Mouse (Mus musculus) midbrain, embryonic 11.5 days (tissue): ENCODE data around the gene Pdf. TPM values are rescaled to one million over a fixed set of nuclear protein-coding genes. Genes with fewer than 3 reads are reported as not detected.

Experiments
- microRNA-seq: library from miRNA; unstranded; fragments of <30 nt; microRNA quantifications from one replicate; pipeline ENCODE4, GENCODE M21; 2017
- polyA plus RNA-seq: library from polyadenylated mRNA; unstranded; fragments of >200 nt; fragmentation: Nextera tagmentation; extraction: Ambion mirVana; gene quantifications from 2 replicates; pipeline ENCODE4 v1.2.1, GENCODE M21; 2014

Pdf gene
- polyA plus RNA-seq, 1 experiment from 2014 or later: 39.8 TPM

Small RNA genes lying within 50 kb of the gene (microRNA-seq; reads per million reads assigned to microRNA genes)
- 1.9 reads per million, percentile 3 among the genes with 10 or more reads in this experiment for gene Mir7075

Other genes starting within 250 kb of the Pdf start
- gene Has3, start 178.4 kb downstream of the Pdf start, polyA plus RNA-seq: 0.10 and 0.14 TPM in 2 replicates
- gene Utp4, start 155.0 kb downstream of the Pdf start, polyA plus RNA-seq: 72.7 and 73.6 TPM in 2 replicates
- 5.9 and 6.2 TPM in 2 replicates for gene Sntb2, start 112.9 kb downstream of the Pdf start, polyA plus RNA-seq
- 94.9 and 96.4 TPM in 2 replicates for gene Vps4a, start 17.4 kb downstream of the Pdf start, polyA plus RNA-seq
- gene Cog8, start 8.1 kb upstream of the Pdf start, polyA plus RNA-seq: 38.1 and 38.8 TPM in 2 replicates
- gene Nip7, start 8.3 kb upstream of the Pdf start, polyA plus RNA-seq: 100 and 102 TPM in 2 replicates
- not detected in 2 replicates for gene Tmed6, start 17.0 kb upstream of the Pdf start, polyA plus RNA-seq
- gene Terf2, start 47.9 kb upstream of the Pdf start, polyA plus RNA-seq: 16.4 and 16.6 TPM in 2 replicates
- 177 and 192 TPM in 2 replicates for gene Cyb5b, start 102.0 kb upstream of the Pdf start, polyA plus RNA-seq
- 6.5 and 7.6 TPM in 2 replicates for gene Nfat5, start 244.9 kb upstream of the Pdf start, polyA plus RNA-seq